Mouse (Mus musculus): ENCODE measurements at regions not wholly inside any gene's neighbourhood (a gene's known extent, or its start where the extent isn't known, plus 50 kb on each side); places are given as distances from the start of the nearest gene placed in this dataset.

GRCm38 (mm10) chr1:194049746-194050351 lies 568.2 kb upstream of the Plxna2 start:
- no peak for DNase-seq
- intact Hi-C loops (cut with DNase I), result no loop called here

- intact Hi-C loops (cut with DNase I), result no loop called here
- no peak for DNase-seq
These were observed 576.3 kb upstream of the Plxna2 start for GRCm38 (mm10) chr1:194041393-194042352.

GRCm38 (mm10) chr1:194038711-194039110 lies 579.3 kb upstream of the Plxna2 start:
- DNase-seq, result no peak
- intact Hi-C loops (cut with DNase I), result no loop called here

- DNase-seq, result no peak
- intact Hi-C loops (cut with DNase I), result no loop called here
These were observed 583.7 kb upstream of the Plxna2 start for GRCm38 (mm10) chr1:194034199-194034883.

GRCm38 (mm10) chr1:194032603-194033002 lies 585.4 kb upstream of the Plxna2 start:
- intact Hi-C loops (cut with DNase I), result no loop called here
- no peak for DNase-seq

GRCm38 (mm10) chr1:194030651-194031228 lies 587.3 kb upstream of the Plxna2 start:
- intact Hi-C loops (cut with DNase I), result no loop called here
- DNase-seq, result no peak

- DNase-seq, result no peak
- intact Hi-C loops (cut with DNase I), result no loop called here
These were observed 590.9 kb upstream of the Plxna2 start for GRCm38 (mm10) chr1:194026958-194027692.

- intact Hi-C loops (cut with DNase I), result no loop called here
These were observed 591.8 kb upstream of the Plxna2 start for GRCm38 (mm10) chr1:194026213-194026612.

GRCm38 (mm10) chr1:194019282-194019681 lies 598.7 kb upstream of the Plxna2 start:
- intact Hi-C loops (cut with DNase I), result no loop called here
- DNase-seq, result peak; percentile 74

More at GRCm38 (mm10) chr1:194026213-194026612, 591.8 kb upstream of the Plxna2 start:
- no peak for DNase-seq

GRCm38 (mm10) chr1:193992226-193992625 lies 622.1 kb upstream of the Camk1g start:
- peak; percentile 17 for DNase-seq
- intact Hi-C loops (cut with DNase I), result no loop called here

GRCm38 (mm10) chr1:193989956-193990675 lies 620.0 kb upstream of the Camk1g start:
- DNase-seq, result no peak
- intact Hi-C loops (cut with DNase I), result no loop called here

- no peak for DNase-seq
- intact Hi-C loops (cut with DNase I), result no loop called here
These were observed 619.1 kb upstream of the Camk1g start for GRCm38 (mm10) chr1:193988970-193989904.

- intact Hi-C loops (cut with DNase I), result no loop called here
- DNase-seq, result no peak
These were observed 610.5 kb upstream of the Camk1g start for GRCm38 (mm10) chr1:193980571-193980970.

- no peak for DNase-seq
- intact Hi-C loops (cut with DNase I), result no loop called here
These were observed 601.4 kb upstream of the Camk1g start for GRCm38 (mm10) chr1:193971537-193971936.

- no peak for DNase-seq
- intact Hi-C loops (cut with DNase I), result no loop called here
These were observed 599.3 kb upstream of the Camk1g start for GRCm38 (mm10) chr1:193969264-193969908.

- intact Hi-C loops (cut with DNase I), result no loop called here
- no peak for DNase-seq
These were observed 598.1 kb upstream of the Camk1g start for GRCm38 (mm10) chr1:193967957-193968926.
